Mouse (Mus musculus) regulatory T cell (primary cell): ENCODE data around the gene Dnajb14.

Experiments used
- in situ Hi-C: fragments of 300-600 bp; cut with MboI, MseI; formaldehyde crosslinking; loops from one replicate; pipeline ENCODE4 v1.15.1; 2025; ENCODE audit warnings: high pct_unique_total_duplicates

Gene Dnajb14

DNA sequence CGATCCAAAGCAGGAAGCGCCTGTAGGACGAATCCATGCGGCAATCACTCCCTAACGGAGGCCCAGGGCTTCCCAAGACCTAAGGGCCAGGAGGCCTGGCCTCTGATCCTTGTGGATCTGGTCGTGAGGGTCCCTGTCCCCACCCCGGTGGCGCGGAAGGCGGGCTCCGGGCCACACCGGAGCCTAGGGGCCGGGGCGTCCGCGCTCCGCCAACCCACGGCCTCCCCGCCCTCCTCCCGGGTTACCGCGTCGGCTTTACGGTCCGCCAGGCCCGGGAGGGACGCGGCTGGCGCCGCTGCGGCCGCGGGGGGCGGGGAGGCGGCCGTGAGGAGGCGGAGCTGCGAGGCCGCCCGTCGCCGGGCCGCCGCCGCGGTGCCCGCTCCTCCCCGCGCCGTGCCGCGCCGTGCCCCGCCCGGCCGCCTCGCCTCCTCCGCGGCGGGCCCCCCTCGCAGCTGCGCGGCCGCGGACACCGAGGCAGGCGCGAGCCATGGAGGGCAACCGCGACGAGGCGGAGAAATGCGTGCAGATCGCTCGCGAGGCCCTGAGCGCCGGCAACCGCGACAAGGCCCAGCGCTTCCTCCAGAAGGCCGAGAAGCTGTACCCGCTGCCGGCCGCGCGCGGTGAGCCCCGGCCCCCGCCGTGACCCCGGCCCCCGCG lies at the start of gene Dnajb14:
TSS of gene Dnajb14 (plus strand) at position 239 of the 657 bp plus-strand sequence.
- in situ Hi-C loops = loop anchor here (10.0 kb wide), 1 partner anchor 657 kb away; the partner anchor contains the start of gene Eif4e

DNA sequence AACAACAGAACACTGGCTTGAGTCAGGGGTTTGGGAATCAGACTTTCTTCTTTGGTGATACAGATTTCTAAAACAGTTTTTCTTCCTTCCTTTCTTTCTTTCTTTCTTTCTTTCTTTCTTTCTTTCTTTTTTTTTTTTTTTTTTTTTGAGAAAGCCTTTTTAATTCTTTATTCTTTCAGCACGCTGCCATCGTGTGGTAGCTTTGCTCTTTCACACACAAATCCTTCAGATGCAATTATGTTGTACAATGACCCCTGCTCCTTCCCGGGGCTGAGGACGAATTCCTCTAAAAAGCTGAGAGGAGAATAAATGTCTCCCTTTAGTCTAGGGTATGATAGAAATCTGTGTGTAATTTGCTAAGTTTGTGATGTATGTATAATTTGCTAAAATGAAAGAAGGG lies 48.8 kb upstream of the Dnajb14 start:
- in situ Hi-C loops = no loop called here

GRCm38 (mm10) chr3:137820688-137821467 lies 46.6 kb upstream of the Dnajb14 start:
- in situ Hi-C loops = no loop called here

GRCm38 (mm10) chr3:137823317-137823716 lies 44.2 kb upstream of the Dnajb14 start:
- in situ Hi-C loops = no loop called here

- in situ Hi-C loops = no loop called here
Observed at GRCm38 (mm10) chr3:137827678-137828077, 39.8 kb upstream of the Dnajb14 start.

DNA sequence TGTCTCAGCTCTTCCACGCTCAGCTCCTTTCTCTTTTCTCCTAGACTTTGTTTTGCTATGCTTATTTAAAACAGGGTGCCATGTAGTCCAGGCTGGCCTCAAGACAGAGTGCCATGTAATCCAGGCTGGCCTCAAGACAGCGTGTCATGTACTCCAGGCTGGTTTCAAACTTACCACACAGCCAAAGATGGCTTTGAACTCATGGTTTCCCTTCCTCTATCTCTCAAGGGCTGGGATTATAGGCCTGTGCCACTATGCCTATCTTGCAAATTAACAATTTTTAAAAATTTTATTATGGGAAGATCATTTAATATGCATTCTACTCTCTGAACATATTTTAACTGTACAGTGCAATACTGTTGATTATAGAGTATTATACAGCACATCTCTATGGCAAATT lies 36.3 kb upstream of the Dnajb14 start:
- in situ Hi-C loops = no loop called here

GRCm38 (mm10) chr3:137833128-137833527 lies 34.3 kb upstream of the Dnajb14 start:
- in situ Hi-C loops = no loop called here

- in situ Hi-C loops = no loop called here
Observed at GRCm38 (mm10) chr3:137833698-137834097, 33.8 kb upstream of the Dnajb14 start.

DNA sequence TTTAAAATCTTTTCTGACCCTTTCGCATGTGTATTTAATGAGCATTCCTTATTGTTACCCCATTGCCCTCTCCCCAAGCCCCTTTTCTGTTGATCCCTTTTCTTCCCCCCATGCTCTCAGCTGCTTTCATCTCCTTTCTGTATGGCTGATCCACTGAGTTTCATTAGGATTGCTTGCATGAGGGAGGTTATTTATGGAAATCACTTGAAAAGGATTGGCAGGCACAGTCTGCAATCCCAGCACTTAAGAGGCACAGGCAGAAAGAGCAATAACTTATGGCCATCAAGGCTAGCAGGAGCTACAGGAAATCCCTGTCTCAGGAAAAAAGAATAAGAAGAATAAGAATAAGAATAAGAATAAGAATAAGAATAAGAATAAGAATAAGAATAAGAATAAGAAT lies 30.9 kb upstream of the Dnajb14 start:
- in situ Hi-C loops = no loop called here

DNA sequence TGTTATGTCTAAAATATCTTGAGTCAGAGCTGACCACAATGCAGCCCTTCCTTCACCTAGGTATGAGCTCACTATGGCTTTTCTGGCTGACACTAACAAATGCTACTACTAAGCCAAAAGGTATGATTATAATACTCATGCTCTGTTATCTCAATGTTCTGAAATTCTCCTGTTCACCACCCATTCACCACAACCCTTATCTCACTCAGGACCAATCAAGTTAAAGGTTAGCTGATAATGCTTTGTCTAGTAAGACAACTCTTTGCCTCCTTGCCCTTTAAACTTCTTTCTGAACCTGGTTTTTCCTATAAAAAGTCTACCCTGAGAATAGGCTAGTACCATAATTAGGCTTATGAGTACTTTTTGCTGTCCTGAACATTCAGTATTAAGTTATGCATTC lies 29.3 kb upstream of the Dnajb14 start:
- in situ Hi-C loops = no loop called here

GRCm38 (mm10) chr3:137842944-137843343 lies 24.5 kb upstream of the Dnajb14 start:
- in situ Hi-C loops = no loop called here

DNA sequence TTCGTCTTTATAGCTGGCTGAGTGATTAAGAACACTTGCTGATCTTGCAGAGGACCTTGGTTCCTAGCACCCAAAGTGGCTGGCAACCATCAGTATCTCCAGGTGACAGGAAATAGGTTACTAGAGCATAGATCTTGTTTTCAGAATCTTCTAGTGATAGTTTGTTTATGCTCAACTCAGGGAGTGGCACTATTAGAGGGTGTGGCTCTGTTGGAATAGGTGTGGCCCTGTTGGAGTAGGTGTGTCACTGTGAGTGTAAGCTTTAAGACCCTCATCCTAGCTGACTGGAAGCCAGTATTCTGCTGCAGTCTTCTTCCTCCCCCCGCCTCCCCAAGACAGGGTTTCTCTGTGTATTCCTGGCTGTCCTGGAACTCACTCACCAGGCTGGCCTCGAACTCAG lies 23.2 kb upstream of the Dnajb14 start:
- in situ Hi-C loops = no loop called here

DNA sequence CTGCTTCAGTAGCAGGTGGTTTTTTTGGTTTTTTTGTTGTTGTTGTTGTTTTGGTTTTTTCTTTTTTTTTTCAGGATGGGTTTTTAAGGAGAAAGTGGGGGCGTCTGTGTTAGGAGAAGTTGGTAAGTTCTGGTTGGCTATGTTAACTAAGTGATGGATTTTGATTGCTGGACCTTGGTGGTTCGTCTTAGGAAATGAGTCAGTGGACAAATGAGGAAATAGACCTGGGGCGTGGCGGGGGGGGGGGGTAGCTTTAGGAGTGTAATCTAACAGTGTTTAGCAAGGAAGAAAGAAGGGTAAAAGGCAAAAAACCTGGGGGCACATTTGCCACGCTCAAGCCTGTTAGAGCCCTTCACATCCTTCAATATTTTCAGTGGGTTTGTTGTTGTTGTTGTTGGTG lies 20.9 kb upstream of the Dnajb14 start:
- in situ Hi-C loops = no loop called here

DNA sequence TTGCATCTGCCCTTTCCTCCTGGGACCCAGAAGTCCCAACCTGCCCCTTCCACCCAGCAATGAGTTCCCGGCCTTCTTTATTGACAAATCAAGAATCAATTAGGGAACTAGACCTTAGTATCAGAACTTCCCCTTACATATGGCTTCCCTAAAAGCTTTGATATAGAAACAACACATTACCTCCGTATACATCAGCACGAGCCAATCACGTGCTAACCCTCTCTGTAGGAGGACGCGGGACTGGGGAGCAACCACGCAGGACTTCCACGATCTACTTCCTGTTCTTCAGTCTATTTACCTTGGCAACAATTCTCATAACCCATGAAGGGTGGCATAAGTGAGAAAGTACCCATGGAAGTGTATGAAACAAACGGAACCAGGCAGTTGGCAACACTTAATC lies 19.1 kb upstream of the Dnajb14 start:
- in situ Hi-C loops = no loop called here

GRCm38 (mm10) chr3:137849697-137850096 lies 17.8 kb upstream of the Dnajb14 start:
- in situ Hi-C loops = loop anchor here (10.0 kb wide), 1 partner anchor 1045 kb away; no protein-coding TSS in a partner anchor

- in situ Hi-C loops = loop anchor here (10.0 kb wide), 1 partner anchor 1044 kb away; no protein-coding TSS in a partner anchor
Observed at GRCm38 (mm10) chr3:137851196-137851595, 16.3 kb upstream of the Dnajb14 start.

DNA sequence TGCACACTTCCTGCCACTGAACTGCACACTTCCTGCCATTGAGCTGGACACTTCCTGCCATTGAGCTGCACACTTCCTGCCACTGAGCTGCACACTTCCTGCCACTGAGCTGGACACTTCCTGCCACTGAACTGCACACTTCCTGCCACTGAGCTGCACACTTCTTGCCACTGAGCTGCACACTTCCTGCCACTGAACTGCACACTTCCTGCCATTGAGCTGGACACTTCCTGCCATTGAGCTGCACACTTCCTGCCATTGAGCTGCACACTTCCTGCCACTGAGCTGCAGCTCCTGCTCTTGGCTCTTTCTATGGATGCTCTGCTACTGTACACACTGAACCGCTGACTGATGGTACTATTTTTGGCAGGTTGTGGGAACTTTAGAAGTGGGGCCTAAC lies 14.5 kb upstream of the Dnajb14 start:
- in situ Hi-C loops = loop anchor here (10.0 kb wide), 1 partner anchor 1042 kb away; no protein-coding TSS in a partner anchor

DNA sequence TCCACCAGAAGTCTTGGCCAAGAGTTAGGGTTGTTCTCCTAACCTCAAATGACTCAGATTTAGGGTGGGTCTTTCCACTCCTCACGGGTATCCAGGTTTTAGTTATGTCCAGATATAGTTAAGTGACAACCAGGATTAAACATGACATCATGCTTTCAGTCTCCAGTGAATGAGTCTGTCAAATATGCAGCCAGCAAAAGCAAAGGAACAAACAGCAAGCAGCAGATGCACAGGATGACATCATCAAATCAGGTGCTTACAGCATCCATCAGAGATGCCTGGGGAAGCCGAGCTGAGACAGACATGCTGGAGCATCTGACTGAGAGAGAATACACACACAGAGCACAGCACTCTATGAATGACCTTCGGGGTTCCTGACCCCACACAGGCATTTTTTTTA lies 12.1 kb upstream of the Dnajb14 start:
- in situ Hi-C loops = loop anchor here (10.0 kb wide), 1 partner anchor 1039 kb away; no protein-coding TSS in a partner anchor

DNA sequence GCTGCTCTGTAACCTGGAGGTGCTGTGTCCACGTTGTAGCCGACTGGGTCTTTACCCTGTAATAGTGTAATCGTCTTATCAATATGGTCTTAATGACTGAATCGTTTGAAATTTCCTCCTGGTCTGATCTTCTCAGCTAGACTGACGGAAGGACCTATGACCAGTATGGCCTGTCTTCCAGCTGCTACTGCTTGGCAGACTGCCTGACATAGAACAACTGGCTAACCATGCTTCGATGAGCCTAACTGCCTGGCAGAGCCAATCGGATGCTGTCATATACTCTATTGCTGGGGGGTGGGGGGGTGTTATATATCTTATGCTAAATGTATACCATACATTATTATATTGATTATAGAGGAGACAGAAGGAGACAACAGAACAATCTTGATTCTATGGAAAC lies 11.4 kb upstream of the Dnajb14 start:
- in situ Hi-C loops = loop anchor here (10.0 kb wide), 1 partner anchor 1039 kb away; no protein-coding TSS in a partner anchor

DNA sequence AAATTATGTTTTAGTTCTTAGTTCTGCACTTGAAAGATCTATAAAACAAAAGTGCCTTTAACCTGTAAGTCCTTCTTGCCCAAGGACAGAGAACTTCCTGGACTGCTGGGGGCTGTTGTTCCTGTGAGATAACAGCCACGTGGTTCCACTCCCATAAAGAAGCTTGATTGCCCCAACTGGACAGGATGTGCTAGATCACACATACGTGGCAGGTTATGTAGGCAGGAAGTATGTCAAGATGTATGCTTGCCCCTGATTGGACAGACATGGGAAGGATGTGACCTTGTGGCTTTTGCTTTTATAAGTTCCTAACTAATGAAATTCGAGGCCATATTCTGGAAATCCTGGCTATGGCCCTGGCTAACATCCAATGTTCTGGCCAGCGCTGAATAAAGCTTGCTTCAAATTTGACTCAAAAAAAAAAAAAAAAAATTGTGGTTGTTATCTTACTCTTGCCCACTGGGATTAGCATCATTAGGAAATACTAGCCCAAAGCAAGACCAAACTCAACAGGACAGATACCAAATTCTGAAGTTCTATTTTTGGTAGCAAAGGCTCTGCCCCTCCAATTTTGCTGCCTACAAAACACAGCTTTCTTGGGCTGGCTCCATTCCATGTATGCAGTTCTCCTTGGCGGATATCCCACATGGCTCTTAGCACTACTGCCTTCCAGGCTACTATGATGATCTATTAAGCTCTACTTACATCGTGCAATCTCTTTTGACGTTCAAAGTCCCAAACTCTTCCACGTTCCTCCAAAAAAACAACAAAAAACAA lies 6.9 kb upstream of the Dnajb14 start:
- in situ Hi-C loops = loop anchor here (5.0 to 10.0 kb wide), 2 partner anchors 582 to 664 kb away; partner anchors contain the start of genes Adh5 and Eif4e

DNA sequence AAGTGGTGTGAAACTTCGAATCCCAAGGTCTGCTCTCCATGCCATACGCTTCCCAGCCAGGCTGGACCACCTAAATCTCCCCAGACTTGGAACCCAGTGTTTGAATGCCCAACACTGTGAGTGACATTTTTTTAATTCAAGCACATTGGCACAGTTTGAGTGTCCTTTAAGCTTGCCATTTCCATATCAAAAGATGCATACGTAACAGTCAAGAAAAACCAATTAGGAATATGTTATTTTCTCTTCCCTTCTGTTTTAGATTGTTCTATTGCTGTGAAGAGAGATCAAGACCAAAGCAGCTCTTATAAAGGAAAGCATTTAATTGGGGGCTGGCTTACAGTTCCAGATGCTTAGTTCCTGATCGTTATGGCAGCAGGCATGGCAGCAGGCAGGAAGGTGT lies 6.0 kb upstream of the Dnajb14 start:
- in situ Hi-C loops = loop anchor here (5.0 to 10.0 kb wide), 2 partner anchors 581 to 663 kb away; partner anchors contain the start of genes Adh5 and Eif4e

DNA sequence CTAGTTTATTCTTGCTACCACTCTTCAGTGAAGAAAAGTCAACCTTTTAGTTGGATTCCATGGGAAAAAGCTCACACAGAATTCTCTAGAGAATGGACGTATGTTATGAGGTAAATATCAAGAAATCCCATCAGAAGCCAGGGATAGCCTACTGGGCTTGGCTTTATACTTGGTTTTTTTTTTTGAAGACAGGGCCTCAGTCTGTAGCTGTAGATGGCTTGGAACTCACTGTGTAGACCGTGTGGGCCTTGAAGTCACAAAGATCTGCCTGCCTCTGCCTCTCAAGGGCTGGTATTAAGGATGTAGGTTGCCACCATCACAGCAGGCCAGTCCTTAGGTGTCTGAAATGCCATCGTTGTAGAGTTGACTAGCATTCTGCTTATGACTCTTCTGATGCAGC lies 4.9 kb upstream of the Dnajb14 start:
- in situ Hi-C loops = loop anchor here (5.0 to 10.0 kb wide), 2 partner anchors 580 to 662 kb away; partner anchors contain the start of genes Adh5 and Eif4e
